Comparison of ENCODE assay signal across 19 mouse cellular contexts in genomic region chr16:30994296-30994695, GRCm38 (mm10).
DNase-seq lines count a peak whose midpoint lies in the region; ATAC-seq and TF ChIP-seq lines count a peak whose summit lies in the region.
"Had no signal": no experiment of that assay in that cellular context is flagged by ENCODE, and none has a peak within 500 bp of the region (broad histone marks: within the 10 kb centered on the region; RNA-seq: fewer than 3 reads in every experiment).

No protein-coding gene starts in this region.

- H3K27ac ChIP-seq in heart, embryonic 12.5 days (ENCODE audit: poor library complexity, severe bottlenecking): peak overlapping the region; percentile 18; the same call in 1 of the 2 replicates
- 0 out of 2 replicates have a peak overlapping the region, but pooled peaks have one; percentile 29 for H3K27ac ChIP-seq in kidney, embryonic 15.5 days
- peak overlapping the region; percentile 60 for H3K27ac ChIP-seq in brown adipose tissue, adult 24 weeks (replicated peaks; ENCODE audit: low read depth, low read length)
- H3K27ac ChIP-seq in thymus, adult 2 months (ENCODE audit: control insufficient read depth, insufficient read depth, low read length): no peak overlapping the region
- H3K27ac ChIP-seq: forebrain, embryonic 15.5 days; hindbrain, embryonic 15.5 days; intestine, embryonic 15.5 days; limb, embryonic 15.5 days had no signal

- no peaks in the 10 kb centered on the region for H3K27me3 ChIP-seq in heart, embryonic 12.5 days (replicated peaks)
- H3K27me3 ChIP-seq in kidney, embryonic 15.5 days: no peaks in the 10 kb centered on the region
- H3K27me3 ChIP-seq in thymus, adult 2 months (ENCODE audit: control insufficient read depth, insufficient read depth, low read length): no peaks in the 10 kb centered on the region
- H3K27me3 ChIP-seq: forebrain, embryonic 15.5 days; hindbrain, embryonic 15.5 days; intestine, embryonic 15.5 days; limb, embryonic 15.5 days had no signal

- TF ChIP-seq CTCF in thymus, adult 2 months (IDR thresholded peaks at IDR 0.05; ENCODE audit: borderline replicate concordance, control insufficient read depth, extremely low read depth, insufficient read depth, low read length, poor library complexity): no peak

- no peaks in the 10 kb centered on the region for H3K36me3 ChIP-seq in heart, embryonic 12.5 days
- no peaks in the 10 kb centered on the region for H3K36me3 ChIP-seq in kidney, embryonic 15.5 days
- H3K36me3 ChIP-seq in thymus, adult 2 months (ENCODE audit: control insufficient read depth, insufficient read depth, low read length): no peaks in the 10 kb centered on the region
- H3K36me3 ChIP-seq: forebrain, embryonic 15.5 days; hindbrain, embryonic 15.5 days; intestine, embryonic 15.5 days; limb, embryonic 15.5 days had no signal

- no peak overlapping the region for H3K4me3 ChIP-seq in heart, embryonic 12.5 days
- no peak overlapping the region for H3K4me3 ChIP-seq in kidney, embryonic 15.5 days (replicated peaks)
- H3K4me3 ChIP-seq in brown adipose tissue, adult 24 weeks (ENCODE audit: insufficient read depth, low read depth, low read length): no peak overlapping the region
- no peak overlapping the region for H3K4me3 ChIP-seq in thymus, adult 2 months (ENCODE audit: control insufficient read depth, insufficient read depth, low read length)
- H3K4me3 ChIP-seq: forebrain, embryonic 15.5 days; hindbrain, embryonic 15.5 days; intestine, embryonic 15.5 days; limb, embryonic 15.5 days had no signal

- no peak overlapping the region for H3K9ac ChIP-seq in heart, embryonic 12.5 days
- no peak overlapping the region for H3K9ac ChIP-seq in kidney, embryonic 15.5 days
- H3K9ac ChIP-seq: forebrain, embryonic 15.5 days; hindbrain, embryonic 15.5 days; intestine, embryonic 15.5 days; limb, embryonic 15.5 days; liver, postnatal 0 days had no signal

- H3K9me3 ChIP-seq in heart, embryonic 12.5 days (replicated peaks): no peaks in the 10 kb centered on the region
- H3K9me3 ChIP-seq in kidney, embryonic 15.5 days (replicated peaks): no peaks in the 10 kb centered on the region
- H3K9me3 ChIP-seq: forebrain, embryonic 15.5 days; hindbrain, embryonic 15.5 days; intestine, embryonic 15.5 days; limb, embryonic 15.5 days had no signal

- TF ChIP-seq POLR2A in thymus, adult 2 months (IDR thresholded peaks at IDR 0.05; ENCODE audit: control insufficient read depth, extremely low read depth, insufficient read depth, low read length, poor library complexity): no peak

- 69% methylated on average over 7 of the region's 7 CpGs for WGBS in heart, embryonic 12.5 days
- WGBS in kidney, embryonic 15.5 days: 68% methylated on average over 7 of the region's 7 CpGs
- 16% methylated on average over 7 of the region's 7 CpGs for WGBS in thymus, adult 2 months

- no peak for DNase-seq in heart, postnatal 25 days (ENCODE audit: low spot score)
- DNase-seq in kidney, adult 11 months: no peak
- DNase-seq in 416B (ENCODE audit: low read depth): peak; percentile 98
- DNase-seq in retina, embryonic 14.5 days (ENCODE audit: low spot score): no peak
- no peak for DNase-seq in thymus, adult 2 months
- DNase-seq: adrenal gland, adult 2 months; embryo, embryonic 11 days; kidney, postnatal 10 days; liver, postnatal 0 days; right cerebral cortex, postnatal 25 days; thymus, adult 18-20 months had no signal

- H3K4me2 ChIP-seq in heart, embryonic 12.5 days: no peak overlapping the region
- H3K4me2 ChIP-seq in kidney, embryonic 15.5 days: no peak overlapping the region
- H3K4me2 ChIP-seq: forebrain, embryonic 15.5 days; hindbrain, embryonic 15.5 days; intestine, embryonic 15.5 days; limb, embryonic 15.5 days had no signal

- no peak for ATAC-seq in heart, embryonic 12.5 days (ENCODE audit: insufficient number of reproducible peaks, low FRiP score)
- ATAC-seq in kidney, embryonic 15.5 days (replicated peaks; ENCODE audit: low FRiP score): no peak
- ATAC-seq: forebrain, embryonic 15.5 days; intestine, embryonic 15.5 days; liver, postnatal 0 days; midbrain, embryonic 16.5 days had no signal

- intact Hi-C loops in heart, postnatal 25 days (cut with DNase I): no loop called here

- H3K4me1 ChIP-seq in heart, embryonic 12.5 days (replicated peaks): peaks cover 29% of the 10 kb centered on the region
- H3K4me1 ChIP-seq in kidney, embryonic 15.5 days: 0 out of 2 replicates have a peak, but pooled peaks cover 4% of the 10 kb centered on the region
- peaks cover 36% of the 10 kb centered on the region for H3K4me1 ChIP-seq in brown adipose tissue, adult 24 weeks (ENCODE audit: control insufficient read depth, insufficient read depth, insufficient read length, low read length)
- H3K4me1 ChIP-seq in thymus, adult 2 months (replicated peaks; ENCODE audit: control insufficient read depth, insufficient read depth, low read length): peaks cover 10% of the 10 kb centered on the region
- H3K4me1 ChIP-seq: limb, embryonic 15.5 days had no signal
